ENCODE assay signal across 8 mouse cellular contexts in genomic region chr4:148429686-148430085, GRCm38 (mm10). TPM values are rescaled to one million over a fixed set of nuclear protein-coding genes. Genes with fewer than 3 reads are reported as not detected.
A peak's percentile ranks its signal among the peaks of the same experiment; 100 is the strongest.
DNase-seq lines count a peak whose midpoint lies in the region; ATAC-seq and TF ChIP-seq lines count a peak whose summit lies in the region.

No protein-coding gene starts in this region.

- 19% methylated on average over 6 of the region's 6 CpGs for WGBS in kidney, postnatal 0 days

- no peak overlapping the region for H3K27ac ChIP-seq in kidney, postnatal 0 days

- no peak overlapping the region for H3K9ac ChIP-seq in kidney, postnatal 0 days (ENCODE audit: low read depth, low read length)

- H3K4me2 ChIP-seq in kidney, postnatal 0 days (ENCODE audit: low read length), result no peak overlapping the region

- H3K9me3 ChIP-seq in kidney, postnatal 0 days (replicated peaks; ENCODE audit: low read length), result no peaks in the 10 kb centered on the region

- DNase-seq in 3T3-L1 (ENCODE audit: low read depth, low spot score) (peak; percentile 70), NIH3T3 (ENCODE audit: low read depth) (peak; percentile 77)
- DNase-seq in cerebellum, postnatal 14 days, result peak; percentile 89 to 94
- peak; percentile 57 to 63 for DNase-seq in frontal cortex, postnatal 36 days (ENCODE audit: low spot score in 2 of 2)
- DNase-seq in kidney, postnatal 0 days (ENCODE audit: low spot score), result peak; percentile 81
- peak; percentile 26 to 40 for DNase-seq in lung, adult 18-20 months
- DNase-seq in thymus, postnatal 36 days, result peak; percentile 53 to 61

- H3K4me1 ChIP-seq in kidney, postnatal 0 days (replicated peaks; ENCODE audit: insufficient read depth, low read length), result no peaks in the 10 kb centered on the region

- TF ChIP-seq CTCF in kidney, postnatal 0 days (IDR thresholded peaks at IDR 0.05; ENCODE audit: low read depth), result peak; percentile 92

- ATAC-seq in kidney, postnatal 0 days (replicated peaks; ENCODE audit: low FRiP score, low read depth), result peak; percentile 37; the same call in 1 of the 2 replicates
- ATAC-seq in neutrophil, adult 5-6 weeks (ENCODE audit: extremely low read depth, insufficient number of reproducible peaks, low FRiP score, poor library complexity, severe bottlenecking), result peak; percentile 44; the same call in 1 of the 2 replicates

- H3K36me3 ChIP-seq in kidney, postnatal 0 days (ENCODE audit: insufficient read depth, low read length), result 0 out of 2 replicates have a peak, but pooled peaks cover 7% of the 10 kb centered on the region

- H3K4me3 ChIP-seq in kidney, postnatal 0 days (replicated peaks; ENCODE audit: low read depth, low read length), result no peak overlapping the region

- H3K27me3 ChIP-seq in kidney, postnatal 0 days (ENCODE audit: insufficient read depth, low read length), result no peaks in the 10 kb centered on the region

RNA-seq across cellular contexts. Expression of gene Ubiad1, which starts 14.9 kb away (rescaled TPM):
- 23.3 and 23.6 TPM in 2 replicates for polyA plus RNA-seq in kidney, postnatal 0 days (2015; fragmentation: Nextera tagmentation; extraction: Ambion mirVana)
- 8.3 and 8.6 TPM in 2 replicates for total RNA-seq in neutrophil, adult 5-6 weeks (2017)

RNA-seq across cellular contexts. Expression of gene Mtor, which starts 18.7 kb away (rescaled TPM):
- 19.8 and 21.6 TPM in 2 replicates for polyA plus RNA-seq in kidney, postnatal 0 days (2015; fragmentation: Nextera tagmentation; extraction: Ambion mirVana)
- total RNA-seq in neutrophil, adult 5-6 weeks (2017), result 20.4 and 21.1 TPM in 2 replicates

Comparison
In these comparisons a context has a peak if more than half of its experiments do, and no peak if none do; other contexts are left out.
1. DNase-seq: peak in every context shown above with its lines; median percentile 92 in cerebellum, postnatal 14 days; 81 in kidney, postnatal 0 days; 77 in NIH3T3; 70 in 3T3-L1; 60 in frontal cortex, postnatal 36 days; 57 in thymus, postnatal 36 days; 33 in lung, adult 18-20 months.